Mouse (Mus musculus): ENCODE measurements around the gene Mboat2.

DNA sequence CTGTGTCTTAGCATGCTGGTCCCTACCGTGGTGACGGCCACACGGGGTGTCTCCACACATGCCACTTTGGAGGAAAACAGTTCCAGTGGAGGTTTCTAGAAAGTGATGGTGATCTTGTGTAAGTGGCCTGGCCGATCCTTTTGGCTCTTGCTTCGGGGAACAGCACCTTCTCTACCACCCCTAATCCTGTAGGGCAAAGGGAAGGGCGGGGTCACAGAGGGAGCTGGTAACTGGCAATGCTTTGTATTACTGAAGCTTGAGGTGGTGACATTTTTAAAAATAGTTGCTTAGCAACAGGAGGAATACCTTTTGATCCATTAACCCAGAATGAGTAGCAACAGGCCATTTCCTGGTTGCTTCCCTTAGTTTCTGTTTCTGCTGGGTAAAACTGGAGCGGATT lies 131.1 kb downstream of the Mboat2 start:
- TF ChIP-seq CTCF (IDR thresholded peaks at IDR 0.05; ENCODE audit: low read depth) (no peak), EP300 (IDR thresholded peaks at IDR 0.05; ENCODE audit: low read depth) (no peak)

All from heart, postnatal 0 days (tissue).